Mouse (Mus musculus): ENCODE results near the gene Lrrk1.

GRCm38 (mm10) chr7:66427437-66428161 lies 39.4 kb upstream of the Lrrk1 start, which contains the start of gene Aldh1a3:
- no peak for TF ChIP-seq CTCF (IDR thresholded peaks at IDR 0.05; ENCODE audit: borderline replicate concordance, insufficient read depth, low read length)
- no peak for TF ChIP-seq POLR2A (IDR thresholded peaks at IDR 0.05; ENCODE audit: low read depth, low read length)
